Mouse (Mus musculus) forebrain, embryonic 13.5 days (tissue): ENCODE measurements at regions not wholly inside any gene's neighbourhood (a gene's known extent, or its start where the extent isn't known, plus 50 kb on each side); places are given as distances from the start of the nearest gene placed in this dataset.

ENCODE experiments used
- ATAC-seq: fragments of 200-750 bp; cut with Nextera tagmentation; 2 replicates; pipeline ENCODE4 v1.8.0; 2017
- H3K27ac ChIP-seq: fragments of 300-500 bp; sonication (generic); 2 replicates; pipeline ENCODE4 v1.5.1; 2015; ENCODE audit warnings: inconsistent platforms, mild to moderate bottlenecking, moderate library complexity
- H3K27me3 ChIP-seq: fragments of 300-500 bp; sonication (generic); 2 replicates; pipeline ENCODE4 v1.6.1; 2015; ENCODE audit warnings: mild to moderate bottlenecking, inconsistent platforms
- H3K36me3 ChIP-seq: fragments of 300-500 bp; sonication (generic); 2 replicates; pipeline ENCODE4 v1.6.1; 2015; ENCODE audit warnings: mild to moderate bottlenecking, inconsistent platforms; ENCODE audit not compliant: poor library complexity, severe bottlenecking
- H3K4me1 ChIP-seq: fragments of 300-500 bp; sonication (generic); 2 replicates; pipeline ENCODE4 v1.6.1; 2015; ENCODE audit warnings: inconsistent platforms
- H3K4me2 ChIP-seq: fragments of 300-500 bp; sonication (generic); 2 replicates; pipeline ENCODE4 v1.6.1; 2015; ENCODE audit warnings: inconsistent platforms, mild to moderate bottlenecking, moderate library complexity
- H3K4me3 ChIP-seq: fragments of 300-500 bp; sonication (generic); 2 replicates; pipeline ENCODE4 v1.5.1; 2015; ENCODE audit warnings: mild to moderate bottlenecking, inconsistent platforms
- H3K9ac ChIP-seq: fragments of 300-500 bp; sonication (generic); 2 replicates; pipeline ENCODE4 v1.6.1; 2015; ENCODE audit warnings: mild to moderate bottlenecking, inconsistent platforms
- H3K9me3 ChIP-seq: fragments of 300-500 bp; sonication (generic); replicated peaks from 2 replicates; pipeline ENCODE4 v1.6.1; 2016; ENCODE audit warnings: inconsistent platforms
- WGBS: fragments of 180-500 bp; shearing (Covaris S2); methylation state at CpG from one replicate; pipeline ENCODE4 v1.1.7; 2015; 5-methylcytosine and 5-hydroxymethylcytosine counted together

DNA sequence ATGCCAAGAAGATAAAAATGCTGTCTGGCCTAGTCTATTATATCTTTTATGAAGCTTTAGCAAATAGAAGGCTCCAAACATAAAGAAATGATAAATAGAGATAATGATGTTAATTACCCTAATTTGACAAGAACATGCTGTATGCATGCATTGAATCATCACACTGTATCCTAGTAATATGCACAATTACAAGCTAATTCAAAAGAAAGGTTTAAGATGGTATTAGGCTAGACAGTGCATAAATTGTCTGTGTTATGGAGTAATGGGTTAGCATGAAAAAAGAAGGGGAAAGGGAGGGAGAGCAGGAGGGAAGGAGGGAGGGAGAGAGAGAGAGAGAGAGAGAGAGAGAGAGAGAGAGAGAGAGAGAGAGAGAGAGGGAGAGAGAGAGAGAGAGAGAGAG lies 604.7 kb downstream of the Ipo11 start:
- Histone ChIP-seq H3K27ac (no peak overlapping the region), H3K9me3 (no peaks in the 10 kb centered on the region), H3K4me3 (no peak overlapping the region), H3K4me1 (no peaks in the 10 kb centered on the region), H3K9ac (no peak overlapping the region), H3K4me2 (no peak overlapping the region), H3K36me3 (no peaks in the 10 kb centered on the region), H3K27me3 (no peaks in the 10 kb centered on the region)
- ATAC-seq = peak; percentile 57; the same call in 1 of the 2 replicates

- Histone ChIP-seq H3K9me3 (no peaks in the 10 kb centered on the region), H3K36me3 (no peaks in the 10 kb centered on the region), H3K4me1 (peaks cover 10% of the 10 kb centered on the region; the same call in 1 of the 2 replicates), H3K27me3 (no peaks in the 10 kb centered on the region), H3K4me3 (no peak overlapping the region), H3K4me2 (no peak overlapping the region), H3K9ac (no peak overlapping the region), H3K27ac (peak overlapping the region; percentile 8)
- 4% methylated on average over 3 of the region's 3 CpGs for WGBS
- peak; percentile 92 for ATAC-seq
Measured at GRCm38 (mm10) chr13:106318980-106319379, 617.8 kb downstream of the Ipo11 start.

DNA sequence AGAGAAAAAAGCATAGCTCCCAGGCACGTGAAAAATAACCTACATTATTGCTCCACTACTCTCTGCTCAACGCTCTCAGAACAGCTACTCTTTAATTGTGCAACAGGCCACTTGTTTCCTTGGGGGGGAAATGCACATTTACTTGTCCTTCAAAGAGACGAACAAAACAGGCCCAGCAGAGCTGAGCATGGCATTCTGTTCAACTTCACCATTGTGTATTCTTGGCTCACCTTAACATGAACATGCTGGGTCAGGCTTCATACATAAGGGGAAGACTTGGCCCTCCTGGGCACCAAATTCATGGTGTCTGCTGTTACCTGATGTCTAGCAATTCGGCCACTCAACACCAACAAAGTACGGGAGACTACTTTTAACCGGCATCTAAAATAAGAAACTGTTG lies 618.3 kb downstream of the Ipo11 start:
- Histone ChIP-seq H3K27me3 (no peaks in the 10 kb centered on the region), H3K9me3 (no peaks in the 10 kb centered on the region), H3K9ac (no peak overlapping the region), H3K4me1 (peaks cover 10% of the 10 kb centered on the region; the same call in 1 of the 2 replicates), H3K4me3 (no peak overlapping the region), H3K4me2 (no peak overlapping the region), H3K27ac (peak overlapping the region; percentile 8), H3K36me3 (no peaks in the 10 kb centered on the region)
- 30% methylated on average over 6 of the region's 6 CpGs for WGBS
- ATAC-seq = peak; percentile 67

DNA sequence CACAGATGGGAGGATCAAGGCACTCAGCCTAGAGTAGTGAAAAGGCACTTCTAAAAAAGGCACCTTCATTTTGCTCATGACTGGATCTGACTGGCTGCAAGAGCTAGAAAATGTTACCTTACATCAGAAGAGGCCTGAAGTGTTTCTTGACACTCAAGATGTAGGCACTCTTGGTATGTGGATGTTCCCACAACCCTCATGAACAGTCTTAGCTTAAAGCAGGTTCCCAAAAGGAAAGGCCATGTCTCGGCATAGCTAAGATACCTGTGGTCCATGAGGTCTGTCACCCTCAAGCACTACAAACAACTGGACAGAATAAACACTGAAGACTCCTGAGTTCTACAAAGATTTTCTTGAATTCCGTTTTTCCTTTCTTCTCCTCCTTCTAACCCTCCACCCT lies 619.5 kb downstream of the Ipo11 start:
- no peak overlapping the region for H3K4me3 ChIP-seq
- H3K36me3 ChIP-seq = no peaks in the 10 kb centered on the region
- no peaks in the 10 kb centered on the region for H3K27me3 ChIP-seq
- no peak overlapping the region for H3K4me2 ChIP-seq
- peaks cover 10% of the 10 kb centered on the region; the same call in 1 of the 2 replicates for H3K4me1 ChIP-seq
- no peak for ATAC-seq
- H3K27ac ChIP-seq = no peak overlapping the region
- H3K9me3 ChIP-seq = no peaks in the 10 kb centered on the region
- H3K9ac ChIP-seq = no peak overlapping the region
- WGBS = 90% methylated on average over 2 of the region's 2 CpGs

- Histone ChIP-seq H3K9ac (no peak overlapping the region), H3K4me2 (no peak overlapping the region), H3K4me1 (no peaks in the 10 kb centered on the region), H3K27me3 (no peaks in the 10 kb centered on the region), H3K4me3 (no peak overlapping the region), H3K27ac (no peak overlapping the region), H3K36me3 (no peaks in the 10 kb centered on the region), H3K9me3 (no peaks in the 10 kb centered on the region)
- 32% methylated on average over 3 of the region's 3 CpGs for WGBS
- peak; percentile 73 for ATAC-seq
Measured at GRCm38 (mm10) chr13:106281181-106281580, 655.6 kb downstream of the Ipo11 start.

DNA sequence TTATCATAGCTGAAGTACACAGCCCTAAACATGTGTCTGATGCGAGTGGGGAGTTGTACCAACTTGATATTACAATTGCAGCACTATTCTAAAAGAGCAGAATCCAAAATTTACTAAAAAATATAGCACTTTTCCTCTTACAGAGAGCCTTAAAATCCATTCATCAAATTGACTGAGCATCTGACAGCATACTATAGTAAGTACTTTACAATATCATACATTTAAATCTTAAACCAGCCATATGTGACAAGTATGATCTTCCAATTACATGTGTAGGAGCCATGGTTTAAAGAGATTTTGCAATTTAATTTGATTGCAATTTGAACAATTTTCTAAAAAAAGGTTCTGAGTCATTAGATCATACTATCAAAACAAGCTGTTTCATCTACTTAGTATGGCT lies 676.9 kb downstream of the Ipo11 start:
- WGBS = 81% methylated on average over 1 of the region's 1 CpGs
- Histone ChIP-seq H3K27ac (no peak overlapping the region), H3K27me3 (no peaks in the 10 kb centered on the region), H3K4me2 (no peak overlapping the region), H3K36me3 (no peaks in the 10 kb centered on the region), H3K4me1 (no peaks in the 10 kb centered on the region), H3K9me3 (no peaks in the 10 kb centered on the region), H3K9ac (no peak overlapping the region), H3K4me3 (no peak overlapping the region)
- ATAC-seq = no peak; the same call in 1 of the 2 replicates
